Mouse (Mus musculus) testis, postnatal 10 days (tissue): ENCODE measurements around the gene Ptma.
"Not testable (repeated sequence)": the region's sequence is repeated elsewhere in the genome, so short reads cannot be mapped to it uniquely, and the experiment has no call there.

Experiments
- DNase-seq: peaks from one replicate; pipeline ENCODE4 v3.0.0; 2021; ENCODE audit warnings: low spot score

Gene Ptma

GRCm38 (mm10) chr1:86496340-86496739 lies 30.2 kb upstream of the Ptma start:
- no peak for DNase-seq

- DNase-seq = peak; percentile 66
Observed at GRCm38 (mm10) chr1:86497361-86497760, 29.2 kb upstream of the Ptma start.

GRCm38 (mm10) chr1:86497986-86498385 lies 28.5 kb upstream of the Ptma start:
- peak; percentile 42 for DNase-seq

GRCm38 (mm10) chr1:86498611-86499010 lies 27.9 kb upstream of the Ptma start:
- DNase-seq = no peak

DNA sequence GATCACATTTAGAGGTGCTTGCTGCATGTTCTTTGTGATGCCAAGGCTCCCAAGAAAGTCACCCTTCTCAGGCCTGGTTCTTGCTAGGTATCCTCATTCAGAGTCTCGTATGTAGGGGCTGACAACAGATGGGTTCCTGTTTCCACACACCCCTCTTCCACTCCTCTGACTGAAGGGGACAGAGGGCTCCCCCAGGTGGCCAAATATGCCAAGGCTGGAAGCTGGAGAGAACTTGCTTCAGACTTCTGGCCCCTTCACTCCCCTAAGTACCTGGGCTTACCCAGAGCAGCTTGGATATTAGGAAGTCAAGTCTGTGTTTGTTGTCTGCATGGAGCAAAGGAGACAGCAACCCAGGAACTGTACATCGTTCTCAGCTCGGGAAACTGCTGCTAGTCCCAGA lies 26.6 kb upstream of the Ptma start:
- peak; percentile 83 for DNase-seq

DNA sequence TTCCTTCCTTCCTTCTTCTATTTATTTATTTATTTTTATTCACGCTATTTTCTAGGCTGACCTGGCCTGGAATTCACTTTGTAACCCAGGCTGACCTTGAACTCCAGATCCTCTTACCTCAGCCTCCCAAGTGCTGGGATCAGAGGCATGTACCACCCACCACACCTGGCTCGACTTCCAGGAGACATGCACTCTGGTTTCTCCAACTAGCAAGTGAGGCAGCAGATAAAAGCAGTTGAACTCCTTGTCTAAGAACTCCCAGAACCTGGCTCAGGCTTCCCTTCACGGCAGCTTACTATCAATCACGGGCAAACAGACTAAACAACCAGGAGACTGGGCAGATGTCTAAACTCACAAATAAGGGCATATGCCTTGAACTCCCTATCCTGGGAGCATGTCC lies 25.8 kb upstream of the Ptma start:
- peak; percentile 34 for DNase-seq

DNA sequence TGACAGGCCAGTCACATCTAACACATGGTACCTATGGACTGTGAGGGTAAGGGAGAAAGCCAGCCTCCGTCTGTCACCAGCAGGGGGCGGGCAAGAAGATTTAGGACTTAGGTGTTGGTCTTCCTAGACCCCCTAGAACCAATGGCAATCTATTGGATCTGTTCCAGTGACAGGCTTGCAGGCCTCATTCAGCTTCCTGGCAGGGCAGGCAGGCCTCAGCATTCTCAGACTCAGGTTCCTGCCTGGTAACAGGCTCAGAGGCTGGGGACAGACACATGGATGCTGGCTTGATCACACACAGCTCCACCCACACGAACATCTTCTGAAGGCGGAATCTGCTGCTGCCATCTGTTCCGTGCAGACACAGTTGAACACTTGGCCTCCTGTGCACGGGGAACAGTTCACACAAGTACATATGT lies 25.4 kb upstream of the Ptma start:
- peak; percentile 81 for DNase-seq

- peak; percentile 97 for DNase-seq
Observed at GRCm38 (mm10) chr1:86501559-86501958, 25.0 kb upstream of the Ptma start.

GRCm38 (mm10) chr1:86502221-86503048 lies 24.1 kb upstream of the Ptma start:
- DNase-seq = peak; percentile 41

DNA sequence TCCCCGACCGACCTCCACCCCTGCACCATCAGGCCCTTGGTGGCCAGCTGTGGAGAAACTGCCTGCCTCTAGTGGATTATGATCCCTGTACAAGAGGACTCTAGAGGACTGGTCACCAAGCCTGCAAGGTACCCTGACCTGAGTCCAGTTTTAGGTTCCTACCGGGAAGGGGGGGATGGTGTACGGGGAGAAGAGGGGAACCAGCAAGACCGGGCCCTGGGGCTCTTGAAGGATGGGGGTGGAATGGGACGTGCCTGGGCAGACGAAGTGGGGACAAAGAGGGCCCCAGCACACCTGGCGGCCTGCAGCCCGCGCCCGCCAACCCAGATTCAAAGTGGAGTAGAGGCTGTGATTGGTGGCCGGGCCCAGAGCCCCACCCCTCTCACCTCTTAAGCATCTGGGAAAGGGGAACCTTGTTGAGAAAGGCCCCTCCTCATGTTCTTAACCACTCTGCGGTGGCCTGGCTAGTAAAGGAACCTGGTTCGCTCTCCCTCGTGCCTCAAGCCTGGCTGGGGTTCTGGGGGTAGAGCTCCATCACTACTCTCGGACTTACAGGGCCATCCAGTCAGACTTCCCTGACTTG lies 23.3 kb upstream of the Ptma start:
- DNase-seq = peak; percentile 53

DNA sequence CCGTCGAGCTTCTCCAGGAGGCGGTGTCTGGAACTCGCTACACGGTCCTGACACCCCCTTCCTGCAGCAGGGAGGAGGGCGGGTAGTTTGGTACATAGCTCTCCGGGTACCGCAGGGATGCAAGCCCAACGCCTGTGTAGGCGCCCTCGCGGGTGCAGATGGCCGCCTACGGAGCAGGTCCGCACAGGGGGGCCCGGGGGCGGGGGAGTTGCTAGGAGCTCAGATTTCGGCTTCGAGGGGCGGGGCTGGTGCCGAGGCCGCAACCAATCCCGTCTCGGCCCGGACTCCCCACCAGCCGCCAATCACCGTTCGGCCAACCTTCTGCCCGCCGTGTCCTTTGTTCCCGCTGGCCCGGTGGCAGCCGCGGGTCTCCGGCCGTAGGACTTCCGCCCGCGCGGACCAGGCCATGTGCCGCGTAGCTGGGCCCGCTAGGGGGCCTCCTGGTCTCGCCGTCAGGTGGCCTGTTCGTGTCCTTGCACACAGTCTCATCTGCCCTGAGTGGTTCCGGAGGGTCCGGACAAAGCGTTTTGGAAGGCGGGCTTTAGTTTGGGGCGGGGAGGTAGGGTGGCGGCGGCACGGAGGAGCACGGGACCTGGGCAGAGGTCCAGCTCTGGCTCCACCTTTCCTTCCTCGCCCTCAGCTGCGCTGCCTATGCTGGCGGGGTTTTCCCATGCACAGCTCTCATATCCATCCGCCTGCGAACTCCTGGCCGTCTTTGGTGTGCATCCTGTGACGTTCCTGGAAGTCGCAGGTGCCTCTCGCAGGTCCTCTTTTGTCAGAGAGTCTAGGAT lies 22.4 kb upstream of the Ptma start:
- DNase-seq = peak; percentile 97

DNA sequence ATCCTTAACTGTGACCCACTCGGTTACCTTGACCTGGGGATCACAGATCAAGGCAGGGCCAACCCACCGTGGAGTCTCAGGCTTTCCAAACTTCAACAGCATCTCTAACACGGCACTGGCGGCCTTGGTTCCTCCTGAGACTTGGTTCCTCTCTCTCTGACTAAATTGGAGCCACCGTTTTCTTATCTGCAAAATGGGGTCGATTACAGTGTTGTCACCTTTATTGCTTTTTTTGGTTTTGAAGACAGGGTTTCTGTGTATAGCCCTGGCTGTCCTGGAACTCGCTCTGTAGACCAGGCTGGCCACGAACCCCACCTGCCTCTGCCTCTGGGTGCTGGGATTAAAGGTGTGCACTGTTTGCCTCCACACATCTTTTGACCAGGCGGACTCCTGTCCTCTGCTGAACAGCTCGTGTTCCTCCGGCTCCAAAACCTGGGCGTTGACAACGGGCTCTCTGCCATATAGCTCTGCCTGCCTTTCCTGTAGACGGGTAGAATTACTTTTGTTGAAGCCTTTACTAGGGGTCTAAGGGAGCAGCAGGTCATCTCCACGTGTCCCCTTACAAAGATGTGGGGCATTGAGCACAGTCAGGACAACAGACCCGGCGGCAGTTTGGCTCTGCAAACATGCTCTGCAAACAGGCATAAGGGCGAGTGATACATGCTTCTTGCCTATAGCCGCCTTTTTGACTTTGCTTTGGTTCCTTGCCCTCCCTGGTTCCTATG lies 21.7 kb upstream of the Ptma start:
- peak; percentile 43 for DNase-seq

DNA sequence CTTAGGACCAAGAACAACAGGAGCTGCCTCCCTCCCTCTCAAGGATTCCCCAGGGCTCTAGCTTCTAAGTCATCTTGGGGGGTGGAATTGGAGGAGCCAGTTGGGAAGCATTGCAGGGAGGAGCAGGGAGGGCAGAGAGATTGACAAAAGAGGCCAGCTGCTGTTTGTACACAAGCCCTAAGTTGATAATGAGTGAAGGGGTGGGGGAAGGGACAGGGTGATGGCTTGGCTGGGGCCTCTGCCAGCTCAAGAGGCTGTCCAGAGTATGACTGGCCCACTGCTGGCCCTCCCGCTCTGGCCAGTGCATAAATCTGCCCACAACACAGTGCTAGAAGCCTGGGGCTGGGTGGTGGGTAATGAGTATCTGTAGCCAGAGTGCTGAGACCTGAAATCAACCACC lies 21.1 kb upstream of the Ptma start:
- DNase-seq = peak; percentile 46

GRCm38 (mm10) chr1:86506420-86506819 lies 20.1 kb upstream of the Ptma start:
- DNase-seq = peak; percentile 36

- DNase-seq = peak; percentile 37
Observed at GRCm38 (mm10) chr1:86507866-86508265, 18.7 kb upstream of the Ptma start.

DNA sequence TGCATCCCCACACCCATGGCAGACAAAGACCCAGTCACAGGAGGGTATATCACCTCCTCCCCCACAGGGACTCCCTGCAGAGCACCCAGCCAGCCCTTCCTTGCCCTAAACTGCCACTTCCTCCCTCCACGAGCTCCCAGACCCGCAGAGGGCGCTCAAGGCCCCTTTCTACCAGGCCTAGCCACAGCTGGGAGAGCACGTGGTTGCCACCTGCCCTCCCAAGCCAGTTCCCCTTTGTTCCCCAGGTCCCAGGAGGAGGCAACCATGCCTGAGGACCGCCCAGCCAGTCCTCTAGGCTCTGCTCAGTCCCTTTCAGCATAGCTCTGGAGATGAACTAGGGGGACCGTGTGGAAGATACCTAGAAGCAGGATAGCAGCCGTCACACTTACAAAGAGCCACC lies 17.1 kb upstream of the Ptma start:
- peak; percentile 92 for DNase-seq

GRCm38 (mm10) chr1:86510266-86510665 lies 16.3 kb upstream of the Ptma start:
- DNase-seq = no peak

DNA sequence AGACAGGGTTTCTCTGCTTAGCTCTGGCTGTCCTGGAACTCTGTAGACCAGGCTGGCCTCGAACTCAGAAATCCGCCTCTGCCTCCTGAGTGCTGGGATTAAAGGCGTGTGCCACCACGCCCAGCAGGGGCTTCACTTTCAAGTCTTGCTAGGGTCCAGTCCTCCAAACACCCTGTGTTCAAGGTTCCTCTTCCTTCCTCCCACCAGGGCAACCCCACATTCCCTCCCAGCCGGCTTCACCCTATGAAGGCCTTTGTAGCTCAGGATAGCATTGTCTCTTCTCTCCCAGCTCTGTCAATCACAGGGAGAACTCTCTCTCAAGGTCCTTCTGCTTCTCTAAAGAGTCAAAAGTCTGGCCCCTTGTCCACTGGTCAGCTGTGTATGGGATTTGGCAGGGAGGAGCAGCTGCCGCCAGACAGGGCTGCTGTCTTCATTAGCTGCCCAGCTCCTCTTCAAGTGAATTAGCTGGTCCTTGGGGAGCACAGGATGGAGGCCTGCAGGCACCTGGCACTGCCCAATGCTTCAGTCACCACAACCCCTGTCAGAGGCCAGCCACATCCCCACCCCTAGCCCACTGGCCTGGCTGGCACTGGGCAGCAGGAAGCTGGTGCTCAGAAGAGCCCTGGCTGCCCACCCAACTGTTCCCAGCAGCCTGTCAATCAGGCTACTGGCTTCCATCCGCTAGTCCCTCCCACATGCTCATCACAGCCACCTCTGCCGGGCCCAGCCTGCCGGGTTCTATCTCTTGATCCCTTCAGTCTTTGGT lies 15.7 kb upstream of the Ptma start:
- DNase-seq = no peak

DNA sequence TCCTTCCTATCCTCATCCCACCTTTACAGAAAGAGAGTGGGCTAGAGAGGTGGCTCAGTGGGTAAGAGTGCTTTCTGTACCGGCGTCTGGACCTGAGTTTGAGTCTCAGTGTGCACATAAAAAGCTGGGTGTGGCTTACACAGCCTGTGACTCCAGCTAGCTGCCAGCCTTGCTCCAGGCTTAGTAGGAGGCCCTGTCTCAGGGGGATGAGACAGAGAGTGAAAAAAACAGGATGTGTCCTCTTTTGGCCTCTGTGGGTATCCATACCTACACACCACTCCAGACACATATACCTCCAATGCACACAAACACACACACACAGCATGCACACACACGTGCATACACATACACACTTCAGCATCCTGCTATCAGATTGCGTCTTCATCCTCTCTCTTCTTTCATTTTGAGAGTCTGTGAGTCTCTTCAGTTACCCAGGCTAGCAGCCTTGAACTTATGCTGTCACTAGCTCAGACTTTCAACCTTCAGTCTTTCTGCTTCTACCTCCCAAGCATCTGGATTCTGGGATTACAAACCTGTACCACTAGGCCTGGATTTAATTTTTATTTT lies 14.3 kb upstream of the Ptma start:
- DNase-seq = no peak

- not testable (repeated sequence) for DNase-seq
Observed at GRCm38 (mm10) chr1:86513031-86513430, 13.5 kb upstream of the Ptma start.
